Mouse (Mus musculus) lung, embryonic 16.5 days (tissue): ENCODE results near the gene Pomgnt1. TPM values are rescaled to one million over a fixed set of nuclear protein-coding genes. Genes with fewer than 3 reads are reported as not detected.
A peak's percentile ranks its signal among the peaks of the same experiment; 100 is the strongest.

ENCODE experiments used
- ATAC-seq: fragments of 200-750 bp; cut with Nextera tagmentation; 2 replicates; pipeline ENCODE4 v1.8.0; 2017; ENCODE audit warnings: low read depth, mild to moderate bottlenecking, moderate library complexity
- H3K27ac ChIP-seq: fragments of 300-500 bp; sonication (generic); 2 replicates; pipeline ENCODE4 v1.5.1; 2014; ENCODE audit warnings: mild to moderate bottlenecking, control low read depth, low read length
- H3K27me3 ChIP-seq: fragments of 300-500 bp; sonication (generic); 2 replicates; pipeline ENCODE4 v1.6.1; 2014; ENCODE audit warnings: low read depth, low read length, mixed read lengths; ENCODE audit not compliant: control insufficient read depth, insufficient read depth
- H3K36me3 ChIP-seq: fragments of 300-500 bp; sonication (generic); 2 replicates; pipeline ENCODE4 v1.6.1; 2014; ENCODE audit warnings: low read length; ENCODE audit not compliant: control insufficient read depth, insufficient read depth
- H3K4me1 ChIP-seq: fragments of 300-500 bp; sonication (generic); replicated peaks from 2 replicates; pipeline ENCODE4 v1.6.1; 2014; ENCODE audit warnings: low read length, mixed read lengths; ENCODE audit not compliant: control insufficient read depth, insufficient read depth
- H3K4me2 ChIP-seq: fragments of 300-500 bp; sonication (generic); 2 replicates; pipeline ENCODE4 v1.6.1; 2014; ENCODE audit warnings: low read depth, low read length, control low read depth
- H3K4me3 ChIP-seq: fragments of 300-500 bp; sonication (generic); 2 replicates; pipeline ENCODE4 v1.5.1; 2014; ENCODE audit warnings: mild to moderate bottlenecking, low read length, control low read depth
- H3K9ac ChIP-seq: fragments of 300-500 bp; sonication (generic); 2 replicates; pipeline ENCODE4 v1.6.1; 2014; ENCODE audit warnings: low read length, control low read depth
- H3K9me3 ChIP-seq: fragments of 300-500 bp; sonication (generic); 2 replicates; pipeline ENCODE4 v1.6.1; 2016; ENCODE audit warnings: low read length; ENCODE audit not compliant: control insufficient read depth
- WGBS: fragments of 180-500 bp; shearing (Covaris S2); extraction: QIAGEN DNeasy Blood & Tissue Kit; methylation state at CpG from one replicate; pipeline ENCODE4 v1.1.7; 2014; 5-methylcytosine and 5-hydroxymethylcytosine counted together
- polyA plus RNA-seq: library from polyadenylated mRNA; unstranded; fragments of >200 nt; fragmentation: Nextera tagmentation; extraction: Ambion mirVana; gene quantifications from 2 replicates; pipeline ENCODE4 v1.2.1, GENCODE M21; 2015

Gene Pomgnt1
- polyA plus RNA-seq, 1 experiment from 2014 or later: 56.2 TPM

DNA sequence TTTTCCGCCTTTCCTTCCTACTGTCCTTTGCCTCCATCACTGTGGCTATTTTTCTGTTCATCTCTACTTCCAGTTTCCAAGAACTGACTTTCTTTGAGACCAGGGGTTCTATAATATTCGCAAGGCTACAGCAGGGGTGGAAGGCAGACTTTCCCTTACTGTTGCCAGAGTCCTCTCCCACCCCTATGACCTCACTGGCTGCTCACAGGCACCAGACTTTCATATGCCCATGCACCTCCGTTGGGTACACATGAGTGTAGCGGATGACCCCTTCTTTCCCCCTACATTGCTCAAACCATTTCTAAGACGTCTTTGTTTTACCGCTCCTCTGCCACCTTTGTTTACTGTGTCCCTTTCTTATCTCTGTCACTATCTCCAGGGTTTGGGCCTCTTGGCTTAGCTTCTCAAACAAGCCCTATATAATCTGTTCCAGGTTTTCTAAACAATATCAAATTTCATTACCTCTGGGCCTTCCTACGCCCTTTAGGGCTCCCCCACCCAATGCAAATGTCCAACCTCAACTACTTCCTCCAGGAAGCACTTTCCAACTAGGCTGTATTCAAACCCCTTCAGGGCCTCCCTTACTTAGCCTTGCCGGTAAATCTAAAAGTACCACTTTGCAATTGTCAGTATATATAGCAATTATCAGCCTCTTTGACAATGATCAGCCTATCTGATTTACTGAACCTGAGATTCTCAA lies 42.2 kb downstream of the Pomgnt1 start:
- H3K4me2 ChIP-seq: no peak overlapping the region
- H3K36me3 ChIP-seq: no peaks in the 10 kb centered on the region
- 35% methylated on average over 8 of the region's 8 CpGs for WGBS
- H3K4me3 ChIP-seq: no peak overlapping the region
- no peak overlapping the region for H3K9ac ChIP-seq
- no peaks in the 10 kb centered on the region for H3K27me3 ChIP-seq
- H3K27ac ChIP-seq: peak overlapping the region; percentile 80
- no peak for ATAC-seq
- H3K9me3 ChIP-seq: no peaks in the 10 kb centered on the region
- H3K4me1 ChIP-seq: peaks cover 17% of the 10 kb centered on the region

DNA sequence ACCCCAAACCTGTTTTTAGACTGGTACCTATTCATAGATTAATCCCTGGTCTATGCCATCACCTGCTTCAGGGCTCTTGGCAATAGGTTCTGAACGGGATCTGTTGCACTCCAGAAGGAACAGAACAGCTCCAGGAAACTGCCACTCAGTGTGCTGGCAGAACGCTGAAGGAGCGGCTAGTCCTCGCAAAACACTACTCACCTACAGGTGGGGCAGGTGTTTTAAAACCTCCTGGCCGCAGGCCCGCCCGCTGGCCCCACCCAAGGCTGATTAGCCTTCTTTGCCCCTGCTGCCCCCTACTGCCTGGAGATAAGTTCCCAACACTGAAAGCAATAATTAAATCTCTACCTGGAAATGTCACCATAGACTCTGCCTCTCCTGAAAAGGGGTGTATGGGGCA lies 43.8 kb downstream of the Pomgnt1 start, which contains the start of gene Tspan1:
TSS of gene Tspan1 (minus strand) at position 198 of the 400 bp plus-strand sequence.
- no peaks in the 10 kb centered on the region for H3K9me3 ChIP-seq
- H3K27me3 ChIP-seq: no peaks in the 10 kb centered on the region
- H3K4me1 ChIP-seq: peaks cover 17% of the 10 kb centered on the region
- ATAC-seq: peak; percentile 72
- H3K9ac ChIP-seq: 0 out of 2 replicates have a peak within 1 kb of the TSS, but pooled peaks have one; percentile 13
- H3K27ac ChIP-seq: peak within 1 kb of the TSS; percentile 50
- H3K4me2 ChIP-seq: peak within 1 kb of the TSS; percentile 22; the same call in 1 of the 2 replicates
- 23% methylated on average over 7 of the region's 7 CpGs for WGBS
- no peak within 1 kb of the TSS for H3K4me3 ChIP-seq
- H3K36me3 ChIP-seq: no peaks in the 10 kb centered on the region

DNA sequence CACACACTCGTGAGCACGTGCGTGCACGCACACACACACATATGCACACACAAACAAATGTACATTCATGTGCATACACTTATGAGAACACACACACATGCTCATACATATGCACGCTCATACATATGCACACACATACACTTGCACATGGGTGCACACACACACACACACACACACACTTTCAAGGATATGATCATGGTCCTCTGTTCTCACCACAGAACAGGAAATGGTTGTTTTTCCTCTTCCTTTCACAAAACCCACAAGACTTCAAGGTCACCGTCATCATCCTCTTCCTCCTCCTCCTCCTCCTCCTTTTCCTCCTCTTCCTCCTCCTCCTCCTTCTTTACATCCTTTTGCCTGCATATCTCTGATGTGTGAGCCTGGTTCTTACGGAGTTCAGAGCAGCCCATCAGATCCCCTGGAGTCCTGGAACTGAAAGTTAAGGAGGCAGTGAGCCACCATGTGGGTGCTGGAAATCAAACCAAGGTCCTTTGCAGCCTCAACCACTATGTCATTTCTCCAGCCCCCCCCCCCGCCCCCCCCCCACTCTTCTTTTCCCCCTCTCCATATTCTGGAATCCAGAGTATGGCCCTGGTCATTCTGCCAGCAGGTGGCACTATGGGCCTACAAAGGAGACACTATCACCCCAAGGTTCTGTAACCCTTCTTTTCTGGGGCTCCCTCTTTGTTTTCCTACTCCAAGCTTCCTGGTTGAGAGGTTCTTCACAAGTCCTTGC lies 45.1 kb downstream of the Pomgnt1 start:
- H3K4me2 ChIP-seq: no peak overlapping the region
- no peak overlapping the region for H3K4me3 ChIP-seq
- H3K9me3 ChIP-seq: no peaks in the 10 kb centered on the region
- no peak overlapping the region for H3K9ac ChIP-seq
- H3K4me1 ChIP-seq: peaks cover 13% of the 10 kb centered on the region
- H3K36me3 ChIP-seq: no peaks in the 10 kb centered on the region
- no peak overlapping the region for H3K27ac ChIP-seq
- no peaks in the 10 kb centered on the region for H3K27me3 ChIP-seq
- peak; percentile 41; the same call in 1 of the 2 replicates for ATAC-seq
- 78% methylated on average over 7 of the region's 8 CpGs for whole genome bisulfite sequencing

DNA sequence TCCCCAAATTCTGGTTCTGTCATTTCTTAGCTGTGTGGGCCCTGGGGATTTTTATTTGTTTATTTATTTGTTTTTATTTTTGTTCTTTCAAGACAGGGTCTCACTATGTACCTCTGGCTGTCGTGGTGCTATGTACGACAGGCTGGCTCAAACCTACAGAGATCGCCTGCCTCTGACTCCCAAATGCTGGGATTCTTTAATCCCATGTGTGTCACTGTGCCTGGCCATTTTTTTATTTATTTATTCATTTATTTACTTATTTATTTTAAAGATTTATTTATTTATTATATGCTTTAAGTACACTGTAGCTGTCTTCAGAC lies 45.7 kb downstream of the Pomgnt1 start:
- H3K4me1 ChIP-seq: peaks cover 16% of the 10 kb centered on the region
- no peaks in the 10 kb centered on the region for H3K36me3 ChIP-seq
- ATAC-seq: no peak
- H3K27ac ChIP-seq: no peak overlapping the region
- H3K4me2 ChIP-seq: no peak overlapping the region
- H3K27me3 ChIP-seq: no peaks in the 10 kb centered on the region
- 61% methylated on average over 3 of the region's 3 CpGs for WGBS
- H3K4me3 ChIP-seq: no peak overlapping the region
- no peak overlapping the region for H3K9ac ChIP-seq
- no peaks in the 10 kb centered on the region for H3K9me3 ChIP-seq

DNA sequence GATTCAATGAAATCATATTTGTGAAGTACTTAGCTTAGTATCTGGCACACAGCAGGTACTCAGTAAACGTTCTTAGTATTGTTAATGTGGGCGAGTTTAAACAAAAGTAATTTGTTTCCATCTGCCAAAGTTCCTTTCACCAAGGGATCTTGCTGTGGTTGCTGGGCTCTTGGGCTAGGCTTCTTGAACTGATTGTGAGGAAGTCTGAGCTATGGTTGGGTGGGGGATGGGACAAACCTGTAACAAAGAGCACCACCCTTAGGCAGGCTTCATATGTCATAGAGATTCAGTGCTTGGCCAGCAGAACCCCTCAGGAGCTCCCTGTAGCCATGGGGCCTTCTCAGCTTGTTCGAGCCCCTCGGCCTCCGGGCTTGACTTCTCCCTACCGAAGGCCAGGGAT lies 49.4 kb downstream of the Pomgnt1 start, which contains the start of the genes 1700042G07Rik and Gm49337:
TSS of gene 1700042G07Rik (plus strand) at position 301 of the 400 bp plus-strand sequence.
TSS of gene Gm49337 (plus strand) at position 313 of the 400 bp plus-strand sequence.
- Histone ChIP-seq H3K4me1 (peaks cover 33% of the 10 kb centered on the region), H3K36me3 (no peaks in the 10 kb centered on the region), H3K27ac (no peak within 1 kb of the TSS), H3K9ac (no peak within 1 kb of the TSS), H3K4me2 (no peak within 1 kb of the TSS), H3K9me3 (no peaks in the 10 kb centered on the region), H3K27me3 (no peaks in the 10 kb centered on the region), H3K4me3 (no peak within 1 kb of the TSS)
- no peak for ATAC-seq
- WGBS: 81% methylated on average over 6 of the region's 6 CpGs

DNA sequence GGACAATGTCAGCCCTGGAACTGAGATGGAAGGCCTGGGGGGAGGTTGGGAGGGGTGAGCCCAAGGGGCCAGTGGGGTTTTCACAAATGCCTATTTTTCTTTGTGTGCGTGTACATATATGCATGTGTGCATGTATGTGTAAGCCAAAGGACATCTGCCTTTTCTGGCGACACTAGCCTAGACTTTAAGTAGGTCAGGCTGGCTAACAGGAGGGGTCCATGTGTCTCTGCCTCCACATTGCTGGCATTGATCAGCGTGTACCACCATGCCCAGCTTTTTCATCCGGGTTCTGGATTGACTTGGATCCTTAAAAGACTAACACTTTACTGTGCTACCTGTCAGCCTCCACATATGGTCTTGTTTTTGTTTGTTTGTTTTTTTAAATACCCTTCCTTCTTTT lies 50.1 kb downstream of the Pomgnt1 start:
- Histone ChIP-seq H3K4me1 (peaks cover 33% of the 10 kb centered on the region), H3K4me3 (no peak overlapping the region), H3K36me3 (no peaks in the 10 kb centered on the region), H3K9ac (no peak overlapping the region), H3K9me3 (no peaks in the 10 kb centered on the region), H3K27me3 (no peaks in the 10 kb centered on the region), H3K4me2 (no peak overlapping the region), H3K27ac (no peak overlapping the region)
- no peak for ATAC-seq
- WGBS: 74% methylated on average over 4 of the region's 4 CpGs

DNA sequence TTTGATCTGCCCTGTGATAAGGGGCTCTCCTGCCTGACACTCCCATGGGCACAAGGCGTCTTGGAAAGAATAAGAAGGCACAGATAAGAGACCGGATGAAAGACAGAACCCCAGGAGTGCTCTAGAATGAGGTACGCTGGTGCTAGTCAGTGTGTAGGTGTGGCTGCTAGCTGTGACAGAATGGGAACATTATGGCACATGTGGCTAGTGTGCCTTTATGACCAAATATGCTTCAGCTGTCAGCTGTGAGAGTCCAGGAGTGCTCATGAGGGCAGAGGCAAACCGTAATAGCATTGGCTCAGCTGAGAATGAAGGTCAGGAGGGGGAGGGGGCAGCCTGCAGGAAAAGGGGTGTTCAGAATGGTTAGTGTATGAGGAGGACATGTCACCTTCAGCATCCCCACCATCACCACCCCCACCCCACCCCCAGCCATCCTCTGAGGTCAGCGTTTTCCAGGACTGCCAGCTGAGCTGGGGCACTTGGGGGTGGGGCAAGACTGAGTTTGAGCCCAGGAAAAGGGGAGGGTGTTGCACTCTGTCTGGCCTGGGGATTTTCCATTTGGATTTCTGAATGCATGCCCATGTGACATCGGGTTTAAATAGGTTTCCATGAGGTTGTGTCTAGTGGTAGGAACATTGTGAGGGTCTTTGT lies 51.0 kb downstream of the Pomgnt1 start:
- no peak overlapping the region for H3K9ac ChIP-seq
- no peak for ATAC-seq
- H3K27ac ChIP-seq: peak overlapping the region; percentile 33; the same call in 1 of the 2 replicates
- H3K36me3 ChIP-seq: no peaks in the 10 kb centered on the region
- no peak overlapping the region for H3K4me3 ChIP-seq
- H3K4me1 ChIP-seq: peaks cover 33% of the 10 kb centered on the region
- no peaks in the 10 kb centered on the region for H3K27me3 ChIP-seq
- WGBS: 29% methylated on average over 6 of the region's 6 CpGs
- no peaks in the 10 kb centered on the region for H3K9me3 ChIP-seq
- H3K4me2 ChIP-seq: no peak overlapping the region

DNA sequence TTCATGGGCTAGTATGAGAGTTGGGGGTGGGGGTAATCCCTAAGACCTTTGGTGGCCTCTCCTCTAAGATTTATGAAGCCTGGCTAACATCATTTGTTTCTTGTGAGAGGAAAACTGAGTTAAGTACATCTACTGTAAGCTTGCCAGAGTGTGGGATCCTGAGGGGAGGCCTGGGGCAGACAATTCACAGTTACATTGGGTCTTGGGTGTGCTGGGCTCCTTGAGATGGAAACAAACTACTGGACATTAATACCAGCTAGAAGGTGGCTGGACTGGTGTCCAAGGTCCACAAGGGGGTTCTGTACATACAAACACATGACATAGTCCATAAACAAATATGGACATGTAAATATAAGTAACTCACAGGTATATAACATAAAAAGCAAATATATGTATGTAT lies 51.5 kb downstream of the Pomgnt1 start:
- H3K9me3 ChIP-seq: no peaks in the 10 kb centered on the region
- no peak overlapping the region for H3K9ac ChIP-seq
- peak overlapping the region; percentile 93 for H3K27ac ChIP-seq
- H3K4me3 ChIP-seq: no peak overlapping the region
- H3K4me2 ChIP-seq: no peak overlapping the region
- H3K4me1 ChIP-seq: peaks cover 33% of the 10 kb centered on the region
- H3K27me3 ChIP-seq: no peaks in the 10 kb centered on the region
- ATAC-seq: no peak
- no peaks in the 10 kb centered on the region for H3K36me3 ChIP-seq
